Mouse (Mus musculus): ENCODE measurements around the gene Abca9. TPM values are rescaled to one million over a fixed set of nuclear protein-coding genes. Genes with fewer than 3 reads are reported as not detected.

Gene Abca9
- polyA plus RNA-seq (2016; fragmentation: Nextera tagmentation; extraction: Ambion mirVana) = 0.48 and 0.51 TPM in 2 replicates

GRCm38 (mm10) chr11:110167459-110168251, at the start of gene Abca9:
TSS of gene Abca9 (minus strand) at chr11:110168196.
- H3K9me3 ChIP-seq (replicated peaks) = no peaks in the 10 kb centered on the region
- H3K27me3 ChIP-seq (ENCODE audit: low read depth, poor library complexity, severe bottlenecking) = no peaks in the 10 kb centered on the region
- 63% methylated on average over 12 of the region's 12 CpGs for WGBS
- H3K36me3 ChIP-seq = no peaks in the 10 kb centered on the region
- DNase-seq (ENCODE audit: low spot score) = no peak
- peak within 1 kb of the TSS; percentile 50; the same call in 1 of the 2 replicates for H3K27ac ChIP-seq
- H3K4me3 ChIP-seq = no peak within 1 kb of the TSS
- H3K4me1 ChIP-seq = peaks cover 32% of the 10 kb centered on the region

GRCm38 (mm10) chr11:110217118-110217517, 49.1 kb upstream of the Abca9 start:
- no peak for DNase-seq (ENCODE audit: low spot score)
- Histone ChIP-seq H3K4me1 (no peaks in the 10 kb centered on the region), H3K9me3 (replicated peaks) (no peaks in the 10 kb centered on the region)

GRCm38 (mm10) chr11:110203930-110204329, 35.9 kb upstream of the Abca9 start:
- Histone ChIP-seq H3K9me3 (replicated peaks) (no peaks in the 10 kb centered on the region), H3K27me3 (ENCODE audit: low read depth, poor library complexity, severe bottlenecking) (no peaks in the 10 kb centered on the region), H3K4me3 (no peak overlapping the region), H3K36me3 (no peaks in the 10 kb centered on the region), H3K27ac (no peak overlapping the region), H3K4me1 (no peaks in the 10 kb centered on the region)
- 83% methylated on average over 5 of the region's 5 CpGs for WGBS
- DNase-seq (ENCODE audit: low spot score) = no peak

More at GRCm38 (mm10) chr11:110217118-110217517, 49.1 kb upstream of the Abca9 start:
- H3K4me3 ChIP-seq = no peak overlapping the region
- no peaks in the 10 kb centered on the region for H3K27me3 ChIP-seq (ENCODE audit: low read depth, poor library complexity, severe bottlenecking)
- H3K27ac ChIP-seq = no peak overlapping the region
- H3K36me3 ChIP-seq = no peaks in the 10 kb centered on the region

GRCm38 (mm10) chr11:110198882-110199281, 30.9 kb upstream of the Abca9 start:
- H3K36me3 ChIP-seq = no peaks in the 10 kb centered on the region
- H3K27ac ChIP-seq = no peak overlapping the region
- no peaks in the 10 kb centered on the region for H3K9me3 ChIP-seq (replicated peaks)
- 81% methylated on average over 3 of the region's 3 CpGs for WGBS
- no peaks in the 10 kb centered on the region for H3K27me3 ChIP-seq (ENCODE audit: low read depth, poor library complexity, severe bottlenecking)
- no peak for DNase-seq (ENCODE audit: low spot score)
- H3K4me3 ChIP-seq = no peak overlapping the region
- no peaks in the 10 kb centered on the region for H3K4me1 ChIP-seq

- H3K4me1 ChIP-seq = no peaks in the 10 kb centered on the region
- no peak overlapping the region for H3K27ac ChIP-seq
- no peaks in the 10 kb centered on the region for H3K36me3 ChIP-seq
- no peaks in the 10 kb centered on the region for H3K9me3 ChIP-seq (replicated peaks)
- H3K4me3 ChIP-seq = no peak overlapping the region
- 88% methylated on average over 8 of the region's 8 CpGs for WGBS
- no peak for DNase-seq (ENCODE audit: low spot score)
- H3K27me3 ChIP-seq (ENCODE audit: low read depth, poor library complexity, severe bottlenecking) = no peaks in the 10 kb centered on the region
These were observed 28.7 kb upstream of the Abca9 start for GRCm38 (mm10) chr11:110196561-110197306.

- no peaks in the 10 kb centered on the region for H3K4me1 ChIP-seq
- no peaks in the 10 kb centered on the region for H3K27me3 ChIP-seq (ENCODE audit: low read depth, poor library complexity, severe bottlenecking)
- 91% methylated on average over 4 of the region's 4 CpGs for WGBS
- H3K36me3 ChIP-seq = no peaks in the 10 kb centered on the region
- no peaks in the 10 kb centered on the region for H3K9me3 ChIP-seq (replicated peaks)
- DNase-seq (ENCODE audit: low spot score) = no peak
- no peak overlapping the region for H3K27ac ChIP-seq
- no peak overlapping the region for H3K4me3 ChIP-seq
These were observed 27.3 kb upstream of the Abca9 start for GRCm38 (mm10) chr11:110195310-110195709.

- peaks cover 24% of the 10 kb centered on the region for H3K4me1 ChIP-seq
- no peaks in the 10 kb centered on the region for H3K36me3 ChIP-seq
- H3K27me3 ChIP-seq (ENCODE audit: low read depth, poor library complexity, severe bottlenecking) = no peaks in the 10 kb centered on the region
- 87% methylated on average over 3 of the region's 3 CpGs for WGBS
- H3K9me3 ChIP-seq (replicated peaks) = no peaks in the 10 kb centered on the region
- no peak overlapping the region for H3K4me3 ChIP-seq
- H3K27ac ChIP-seq = no peak overlapping the region
- no peak for DNase-seq (ENCODE audit: low spot score)
These were observed 3.2 kb upstream of the Abca9 start for GRCm38 (mm10) chr11:110171212-110171611.

- Histone ChIP-seq H3K36me3 (no peaks in the 10 kb centered on the region), H3K27ac (no peak overlapping the region), H3K27me3 (ENCODE audit: low read depth, poor library complexity, severe bottlenecking) (no peaks in the 10 kb centered on the region), H3K4me1 (peaks cover 32% of the 10 kb centered on the region), H3K4me3 (no peak overlapping the region), H3K9me3 (replicated peaks) (no peaks in the 10 kb centered on the region)
- no peak for DNase-seq (ENCODE audit: low spot score)
- 23% methylated on average over 3 of the region's 3 CpGs for WGBS
These were observed 2.2 kb downstream of the Abca9 start for GRCm38 (mm10) chr11:110165822-110166221.

GRCm38 (mm10) chr11:110165409-110165808, 2.6 kb downstream of the Abca9 start:
- Histone ChIP-seq H3K9me3 (replicated peaks) (no peaks in the 10 kb centered on the region), H3K4me3 (no peak overlapping the region), H3K4me1 (peaks cover 32% of the 10 kb centered on the region), H3K36me3 (no peaks in the 10 kb centered on the region), H3K27me3 (ENCODE audit: low read depth, poor library complexity, severe bottlenecking) (no peaks in the 10 kb centered on the region), H3K27ac (no peak overlapping the region)
- no peak for DNase-seq (ENCODE audit: low spot score)

- H3K9me3 ChIP-seq (replicated peaks) = no peaks in the 10 kb centered on the region
- no peak overlapping the region for H3K27ac ChIP-seq
- WGBS = 52% methylated on average over 6 of the region's 6 CpGs
- DNase-seq (ENCODE audit: low spot score) = no peak
- no peaks in the 10 kb centered on the region for H3K36me3 ChIP-seq
- H3K27me3 ChIP-seq (ENCODE audit: low read depth, poor library complexity, severe bottlenecking) = no peaks in the 10 kb centered on the region
- H3K4me3 ChIP-seq = no peak overlapping the region
- peaks cover 6% of the 10 kb centered on the region; the same call in 1 of the 2 replicates for H3K4me1 ChIP-seq
These were observed 10.9 kb downstream of the Abca9 start for GRCm38 (mm10) chr11:110157059-110157458.

GRCm38 (mm10) chr11:110155985-110156384, 12.0 kb downstream of the Abca9 start:
- no peaks in the 10 kb centered on the region for H3K9me3 ChIP-seq (replicated peaks)
- DNase-seq (ENCODE audit: low spot score) = no peak
- peaks cover 6% of the 10 kb centered on the region; the same call in 1 of the 2 replicates for H3K4me1 ChIP-seq
- 98% methylated on average over 11 of the region's 11 CpGs for whole genome bisulfite sequencing
- H3K4me3 ChIP-seq = no peak overlapping the region
- H3K36me3 ChIP-seq = no peaks in the 10 kb centered on the region
- no peaks in the 10 kb centered on the region for H3K27me3 ChIP-seq (ENCODE audit: low read depth, poor library complexity, severe bottlenecking)
- no peak overlapping the region for H3K27ac ChIP-seq

GRCm38 (mm10) chr11:110147640-110148039, 20.4 kb downstream of the Abca9 start:
- Histone ChIP-seq H3K27ac (no peak overlapping the region), H3K4me1 (no peaks in the 10 kb centered on the region), H3K36me3 (no peaks in the 10 kb centered on the region), H3K4me3 (no peak overlapping the region), H3K9me3 (replicated peaks) (no peaks in the 10 kb centered on the region), H3K27me3 (ENCODE audit: low read depth, poor library complexity, severe bottlenecking) (no peaks in the 10 kb centered on the region)
- 96% methylated on average over 5 of the region's 5 CpGs for WGBS
- no peak for DNase-seq (ENCODE audit: low spot score)

GRCm38 (mm10) chr11:110145421-110145820, 22.6 kb downstream of the Abca9 start:
- H3K27me3 ChIP-seq (ENCODE audit: low read depth, poor library complexity, severe bottlenecking) = no peaks in the 10 kb centered on the region
- H3K4me3 ChIP-seq = no peak overlapping the region
- H3K27ac ChIP-seq = no peak overlapping the region
- DNase-seq (ENCODE audit: low spot score) = no peak
- no peaks in the 10 kb centered on the region for H3K4me1 ChIP-seq
- no peaks in the 10 kb centered on the region for H3K9me3 ChIP-seq (replicated peaks)
- no peaks in the 10 kb centered on the region for H3K36me3 ChIP-seq
- WGBS = 92% methylated on average over 11 of the region's 11 CpGs
